ENCODE assay signal across 8 mouse cellular contexts in genomic region chr1:74773136-74773535, GRCm38 (mm10). TPM values are rescaled to one million over a fixed set of nuclear protein-coding genes. Genes with fewer than 3 reads are reported as not detected.
DNase-seq lines count a peak whose midpoint lies in the region; ATAC-seq and TF ChIP-seq lines count a peak whose summit lies in the region.

No protein-coding gene starts in this region.

- no peak for TF ChIP-seq POLR2A in limb, embryonic 14.5 days (IDR thresholded peaks at IDR 0.05; ENCODE audit: borderline replicate concordance, extremely low read depth, insufficient read depth, insufficient read length)

- peak; percentile 85 for ATAC-seq in hindbrain, embryonic 15.5 days (ENCODE audit: low FRiP score, low read depth)
- ATAC-seq in limb, embryonic 14.5 days (ENCODE audit: low FRiP score, low read depth), result peak; percentile 90
- ATAC-seq in midbrain, embryonic 15.5 days (replicated peaks), result peak; percentile 78
- ATAC-seq in stomach, embryonic 15.5 days (ENCODE audit: insufficient read depth, low FRiP score, low read depth), result peak; percentile 91

- H3K9me3 ChIP-seq in hindbrain, embryonic 15.5 days, result no peaks in the 10 kb centered on the region
- no peaks in the 10 kb centered on the region for H3K9me3 ChIP-seq in limb, embryonic 14.5 days (ENCODE audit: control insufficient read depth, low read length)
- H3K9me3 ChIP-seq in midbrain, embryonic 15.5 days, result no peaks in the 10 kb centered on the region
- no peaks in the 10 kb centered on the region for H3K9me3 ChIP-seq in stomach, embryonic 15.5 days

- DNase-seq in left cerebral cortex, postnatal 10 days (ENCODE audit: extremely low spot score in 1 of 2, low spot score in 2 of 2), result peak; percentile 58 to 80
- no peak for DNase-seq in left cerebral cortex, adult 11 months (ENCODE audit: low spot score)
- peak; percentile 46 for DNase-seq in cerebellum, adult 9-11 months
- peak; percentile 58 to 72 for DNase-seq in gastrocnemius, adult 8-10 months (ENCODE audit: low spot score in 2 of 2)
- peak; percentile 91 for DNase-seq in limb, embryonic 14.5 days (ENCODE audit: low spot score)

- no peaks in the 10 kb centered on the region for H3K36me3 ChIP-seq in hindbrain, embryonic 15.5 days
- no peaks in the 10 kb centered on the region for H3K36me3 ChIP-seq in limb, embryonic 14.5 days (ENCODE audit: control insufficient read depth, insufficient read depth, low read length)
- no peaks in the 10 kb centered on the region for H3K36me3 ChIP-seq in midbrain, embryonic 15.5 days (replicated peaks)
- H3K36me3 ChIP-seq in stomach, embryonic 15.5 days, result no peaks in the 10 kb centered on the region

- no peak overlapping the region for H3K9ac ChIP-seq in hindbrain, embryonic 15.5 days
- no peak overlapping the region for H3K9ac ChIP-seq in limb, embryonic 14.5 days (ENCODE audit: low read depth, low read length, severe bottlenecking)
- H3K9ac ChIP-seq in midbrain, embryonic 15.5 days, result no peak overlapping the region
- H3K9ac ChIP-seq in stomach, embryonic 15.5 days, result no peak overlapping the region

- peak overlapping the region; percentile 94 for H3K4me2 ChIP-seq in hindbrain, embryonic 15.5 days
- peak overlapping the region; percentile 92 for H3K4me2 ChIP-seq in limb, embryonic 14.5 days (replicated peaks; ENCODE audit: low read depth, low read length, severe bottlenecking)
- H3K4me2 ChIP-seq in midbrain, embryonic 15.5 days, result peak overlapping the region; percentile 94
- peak overlapping the region; percentile 91 for H3K4me2 ChIP-seq in stomach, embryonic 15.5 days

- intact Hi-C loops in left cerebral cortex, postnatal 10 days (cut with DNase I), result no loop called here

- under 1% methylated on average over 15 of the region's 15 CpGs for WGBS in hindbrain, embryonic 15.5 days
- 0% methylated on average over 15 of the region's 15 CpGs for WGBS in limb, embryonic 14.5 days
- under 1% methylated on average over 15 of the region's 15 CpGs for WGBS in midbrain, embryonic 15.5 days
- WGBS in stomach, embryonic 15.5 days, result under 1% methylated on average over 15 of the region's 15 CpGs

- peak overlapping the region; percentile 25 for H3K4me3 ChIP-seq in hindbrain, embryonic 15.5 days
- H3K4me3 ChIP-seq in limb, embryonic 14.5 days (replicated peaks; ENCODE audit: low read length), result peak overlapping the region; percentile 50
- H3K4me3 ChIP-seq in midbrain, embryonic 15.5 days, result 0 out of 2 replicates have a peak overlapping the region, but pooled peaks have one; percentile 12
- H3K4me3 ChIP-seq in stomach, embryonic 15.5 days (replicated peaks), result peak overlapping the region; percentile 49

- peaks cover 29% of the 10 kb centered on the region for H3K4me1 ChIP-seq in hindbrain, embryonic 15.5 days (replicated peaks)
- peaks cover 18% of the 10 kb centered on the region for H3K4me1 ChIP-seq in limb, embryonic 14.5 days (ENCODE audit: control insufficient read depth, insufficient read depth, low read length)
- peaks cover 33% of the 10 kb centered on the region for H3K4me1 ChIP-seq in midbrain, embryonic 15.5 days
- peaks cover 25% of the 10 kb centered on the region for H3K4me1 ChIP-seq in stomach, embryonic 15.5 days

- H3K27me3 ChIP-seq in hindbrain, embryonic 15.5 days, result peaks cover 88% of the 10 kb centered on the region
- H3K27me3 ChIP-seq in limb, embryonic 14.5 days (ENCODE audit: control insufficient read depth, insufficient read depth, low read length), result peaks cover 68% of the 10 kb centered on the region
- peaks cover 82% of the 10 kb centered on the region for H3K27me3 ChIP-seq in midbrain, embryonic 15.5 days (replicated peaks)
- H3K27me3 ChIP-seq in stomach, embryonic 15.5 days (replicated peaks), result peaks cover 65% of the 10 kb centered on the region

- H3K27ac ChIP-seq in hindbrain, embryonic 15.5 days (replicated peaks), result no peak overlapping the region
- H3K27ac ChIP-seq in limb, embryonic 14.5 days (replicated peaks; ENCODE audit: low read depth, low read length), result no peak overlapping the region
- no peak overlapping the region for H3K27ac ChIP-seq in midbrain, embryonic 15.5 days
- no peak overlapping the region for H3K27ac ChIP-seq in stomach, embryonic 15.5 days

RNA-seq across cellular contexts. Expression of gene Wnt6, which starts 1.4 kb away (rescaled TPM):
- total RNA-seq in left cerebral cortex, postnatal 10 days (2021), result 1 to 10 TPM; 1.2 to 1.7 TPM
- total RNA-seq in gastrocnemius, adult 8-10 months (2022), result under 1 TPM in 3 of 4 experiments, not detected in 1; 0.27 to 0.72 (median 0.48) TPM
- polyA plus RNA-seq in hindbrain, embryonic 15.5 days (2015; fragmentation: Nextera tagmentation; extraction: Ambion mirVana), result 4.7 and 7.0 TPM in 2 replicates
- 39.9 and 42.8 TPM in 2 replicates for polyA plus RNA-seq in limb, embryonic 14.5 days (2012; rRNA removed)
- polyA plus RNA-seq in limb, embryonic 14.5 days (2014; fragmentation: Nextera tagmentation; extraction: Ambion mirVana), result 51.8 and 54.3 TPM in 2 replicates
- polyA plus RNA-seq in midbrain, embryonic 15.5 days (2015; fragmentation: Nextera tagmentation; extraction: Ambion mirVana), result 5.6 and 7.2 TPM in 2 replicates
- 1.4 and 1.8 TPM in 2 replicates for polyA plus RNA-seq in stomach, embryonic 15.5 days (2015; fragmentation: Nextera tagmentation; extraction: Ambion mirVana)

RNA-seq across cellular contexts. Expression of gene Wnt10a, which starts 18.2 kb away (rescaled TPM):
- 1 to 10 TPM in 1 of 2 experiments, under 1 TPM in 1; 0.87 to 1.1 TPM for total RNA-seq in left cerebral cortex, postnatal 10 days (2021)
- total RNA-seq in gastrocnemius, adult 8-10 months (2022), result under 1 TPM in 1 of 4 experiments, not detected in 3; 0.16 TPM
- 0.57 and 0.69 TPM in 2 replicates for polyA plus RNA-seq in hindbrain, embryonic 15.5 days (2015; fragmentation: Nextera tagmentation; extraction: Ambion mirVana)
- polyA plus RNA-seq in limb, embryonic 14.5 days (2012; rRNA removed), result 3.8 and 4.7 TPM in 2 replicates
- 8.3 and 9.3 TPM in 2 replicates for polyA plus RNA-seq in limb, embryonic 14.5 days (2014; fragmentation: Nextera tagmentation; extraction: Ambion mirVana)
- polyA plus RNA-seq in midbrain, embryonic 15.5 days (2015; fragmentation: Nextera tagmentation; extraction: Ambion mirVana), result 0.34 and 0.37 TPM in 2 replicates
- 2.6 and 3.5 TPM in 2 replicates for polyA plus RNA-seq in stomach, embryonic 15.5 days (2015; fragmentation: Nextera tagmentation; extraction: Ambion mirVana)

RNA-seq across cellular contexts. Expression of gene Prkag3, which starts 24.1 kb away (rescaled TPM):
- not detected for total RNA-seq in left cerebral cortex, postnatal 10 days (2021)
- 100 to 1,000 TPM in 3 of 4 experiments, 10 to 100 TPM in 1; 76.0 to 167 (median 125) TPM for total RNA-seq in gastrocnemius, adult 8-10 months (2022)
- not detected in 2 replicates for polyA plus RNA-seq in hindbrain, embryonic 15.5 days (2015; fragmentation: Nextera tagmentation; extraction: Ambion mirVana)
- 4.3 and 5.1 TPM in 2 replicates for polyA plus RNA-seq in limb, embryonic 14.5 days (2012; rRNA removed)
- polyA plus RNA-seq in limb, embryonic 14.5 days (2014; fragmentation: Nextera tagmentation; extraction: Ambion mirVana), result 1.4 and 2.5 TPM in 2 replicates
- not detected in 2 replicates for polyA plus RNA-seq in midbrain, embryonic 15.5 days (2015; fragmentation: Nextera tagmentation; extraction: Ambion mirVana)
- polyA plus RNA-seq in stomach, embryonic 15.5 days (2015; fragmentation: Nextera tagmentation; extraction: Ambion mirVana), result 0.28 and 0.36 TPM in 2 replicates

RNA-seq across cellular contexts. Expression of gene Cyp27a1, which starts 59.8 kb away (rescaled TPM):
- total RNA-seq in left cerebral cortex, postnatal 10 days (2021), result 1 to 10 TPM in 1 of 2 experiments, under 1 TPM in 1; 0.75 to 1.3 TPM
- 10 to 100 TPM; 44.3 to 72.8 (median 67.1) TPM for total RNA-seq in gastrocnemius, adult 8-10 months (2022)
- 3.3 TPM in 2 replicates for polyA plus RNA-seq in hindbrain, embryonic 15.5 days (2015; fragmentation: Nextera tagmentation; extraction: Ambion mirVana)
- polyA plus RNA-seq in limb, embryonic 14.5 days (2012; rRNA removed), result 16.1 TPM in 2 replicates
- polyA plus RNA-seq in limb, embryonic 14.5 days (2014; fragmentation: Nextera tagmentation; extraction: Ambion mirVana), result 11.6 and 12.2 TPM in 2 replicates
- 2.4 and 3.3 TPM in 2 replicates for polyA plus RNA-seq in midbrain, embryonic 15.5 days (2015; fragmentation: Nextera tagmentation; extraction: Ambion mirVana)
- 6.1 and 7.9 TPM in 2 replicates for polyA plus RNA-seq in stomach, embryonic 15.5 days (2015; fragmentation: Nextera tagmentation; extraction: Ambion mirVana)
